Mouse (Mus musculus): ENCODE measurements at regions not wholly inside any gene's neighbourhood (a gene's known extent, or its start where the extent isn't known, plus 50 kb on each side); places are given as distances from the start of the nearest gene placed in this dataset.
A peak's percentile ranks its signal among the peaks of the same experiment; 100 is the strongest.

- H3K36me3 ChIP-seq (ENCODE audit: control insufficient read depth, insufficient read depth, low read length) = no peaks in the 10 kb centered on the region
- no peak overlapping the region for H3K9ac ChIP-seq (ENCODE audit: low read depth, low read length)
- H3K27me3 ChIP-seq (replicated peaks; ENCODE audit: control insufficient read depth, insufficient read depth, low read length) = no peaks in the 10 kb centered on the region
- 98% methylated on average over 8 of the region's 8 CpGs for WGBS
- H3K4me1 ChIP-seq (ENCODE audit: control insufficient read depth, insufficient read depth, low read depth, low read length) = peaks cover 13% of the 10 kb centered on the region
- H3K9me3 ChIP-seq (ENCODE audit: control insufficient read depth, low read length) = no peaks in the 10 kb centered on the region
- no peak overlapping the region for H3K27ac ChIP-seq (ENCODE audit: low read depth, low read length)
- H3K4me2 ChIP-seq (ENCODE audit: low read length) = no peak overlapping the region
- no peak for ATAC-seq
- H3K4me3 ChIP-seq (ENCODE audit: low read length) = no peak overlapping the region
These were observed 100.1 kb upstream of the Ret start for GRCm38 (mm10) chr6:118297576-118297975.

GRCm38 (mm10) chr6:118293986-118294385 is 96.5 kb upstream of the Ret start:
- H3K27me3 ChIP-seq (replicated peaks; ENCODE audit: control insufficient read depth, insufficient read depth, low read length) = no peaks in the 10 kb centered on the region
- no peak overlapping the region for H3K4me2 ChIP-seq (ENCODE audit: low read length)
- no peaks in the 10 kb centered on the region for H3K36me3 ChIP-seq (ENCODE audit: control insufficient read depth, insufficient read depth, low read length)
- no peak overlapping the region for H3K9ac ChIP-seq (ENCODE audit: low read depth, low read length)
- ATAC-seq = no peak
- no peak overlapping the region for H3K27ac ChIP-seq (ENCODE audit: low read depth, low read length)
- no peaks in the 10 kb centered on the region for H3K9me3 ChIP-seq (ENCODE audit: control insufficient read depth, low read length)
- H3K4me3 ChIP-seq (ENCODE audit: low read length) = no peak overlapping the region
- 76% methylated on average over 2 of the region's 2 CpGs for WGBS
- no peaks in the 10 kb centered on the region for H3K4me1 ChIP-seq (ENCODE audit: control insufficient read depth, insufficient read depth, low read depth, low read length)

GRCm38 (mm10) chr6:118292928-118293327 is 95.4 kb upstream of the Ret start:
- no peaks in the 10 kb centered on the region for H3K9me3 ChIP-seq (ENCODE audit: control insufficient read depth, low read length)
- no peak overlapping the region for H3K27ac ChIP-seq (ENCODE audit: low read depth, low read length)
- no peak overlapping the region for H3K4me3 ChIP-seq (ENCODE audit: low read length)
- WGBS = 54% methylated on average over 2 of the region's 2 CpGs
- H3K4me2 ChIP-seq (ENCODE audit: low read length) = no peak overlapping the region
- H3K27me3 ChIP-seq (replicated peaks; ENCODE audit: control insufficient read depth, insufficient read depth, low read length) = no peaks in the 10 kb centered on the region
- H3K36me3 ChIP-seq (ENCODE audit: control insufficient read depth, insufficient read depth, low read length) = no peaks in the 10 kb centered on the region
- ATAC-seq = no peak
- no peak overlapping the region for H3K9ac ChIP-seq (ENCODE audit: low read depth, low read length)
- H3K4me1 ChIP-seq (ENCODE audit: control insufficient read depth, insufficient read depth, low read depth, low read length) = no peaks in the 10 kb centered on the region

GRCm38 (mm10) chr6:118292272-118292671 is 94.8 kb upstream of the Ret start:
- no peaks in the 10 kb centered on the region for H3K9me3 ChIP-seq (ENCODE audit: control insufficient read depth, low read length)
- ATAC-seq = no peak
- H3K4me3 ChIP-seq (ENCODE audit: low read length) = no peak overlapping the region
- WGBS = 74% methylated on average over 2 of the region's 2 CpGs
- H3K4me2 ChIP-seq (ENCODE audit: low read length) = no peak overlapping the region
- H3K27me3 ChIP-seq (replicated peaks; ENCODE audit: control insufficient read depth, insufficient read depth, low read length) = no peaks in the 10 kb centered on the region
- H3K27ac ChIP-seq (ENCODE audit: low read depth, low read length) = no peak overlapping the region
- no peak overlapping the region for H3K9ac ChIP-seq (ENCODE audit: low read depth, low read length)
- H3K36me3 ChIP-seq (ENCODE audit: control insufficient read depth, insufficient read depth, low read length) = no peaks in the 10 kb centered on the region
- no peaks in the 10 kb centered on the region for H3K4me1 ChIP-seq (ENCODE audit: control insufficient read depth, insufficient read depth, low read depth, low read length)

GRCm38 (mm10) chr6:118291426-118291825 is 93.9 kb upstream of the Ret start:
- H3K27me3 ChIP-seq (replicated peaks; ENCODE audit: control insufficient read depth, insufficient read depth, low read length) = no peaks in the 10 kb centered on the region

GRCm38 (mm10) chr6:118285246-118285645 is 87.7 kb upstream of the Ret start:
- Histone ChIP-seq H3K4me1 (ENCODE audit: control insufficient read depth, insufficient read depth, low read depth, low read length) (no peaks in the 10 kb centered on the region), H3K27me3 (replicated peaks; ENCODE audit: control insufficient read depth, insufficient read depth, low read length) (no peaks in the 10 kb centered on the region), H3K9ac (ENCODE audit: low read depth, low read length) (no peak overlapping the region), H3K27ac (ENCODE audit: low read depth, low read length) (no peak overlapping the region), H3K4me2 (ENCODE audit: low read length) (no peak overlapping the region), H3K9me3 (ENCODE audit: control insufficient read depth, low read length) (no peaks in the 10 kb centered on the region), H3K4me3 (ENCODE audit: low read length) (no peak overlapping the region), H3K36me3 (ENCODE audit: control insufficient read depth, insufficient read depth, low read length) (no peaks in the 10 kb centered on the region)
- ATAC-seq = no peak
- 75% methylated on average over 7 of the region's 7 CpGs for WGBS

More at GRCm38 (mm10) chr6:118291426-118291825, 93.9 kb upstream of the Ret start:
- Histone ChIP-seq H3K4me1 (ENCODE audit: control insufficient read depth, insufficient read depth, low read depth, low read length) (no peaks in the 10 kb centered on the region), H3K36me3 (ENCODE audit: control insufficient read depth, insufficient read depth, low read length) (no peaks in the 10 kb centered on the region), H3K9me3 (ENCODE audit: control insufficient read depth, low read length) (no peaks in the 10 kb centered on the region), H3K4me2 (ENCODE audit: low read length) (no peak overlapping the region), H3K4me3 (ENCODE audit: low read length) (no peak overlapping the region), H3K9ac (ENCODE audit: low read depth, low read length) (no peak overlapping the region), H3K27ac (ENCODE audit: low read depth, low read length) (no peak overlapping the region)
- ATAC-seq = no peak
- WGBS = 71% methylated on average over 2 of the region's 2 CpGs

- no peaks in the 10 kb centered on the region for H3K9me3 ChIP-seq (ENCODE audit: control insufficient read depth, low read length)
- peak; percentile 50; the same call in 1 of the 2 replicates for ATAC-seq
- no peak overlapping the region for H3K27ac ChIP-seq (ENCODE audit: low read depth, low read length)
- no peak overlapping the region for H3K4me3 ChIP-seq (ENCODE audit: low read length)
- H3K36me3 ChIP-seq (ENCODE audit: control insufficient read depth, insufficient read depth, low read length) = no peaks in the 10 kb centered on the region
- no peaks in the 10 kb centered on the region for H3K27me3 ChIP-seq (replicated peaks; ENCODE audit: control insufficient read depth, insufficient read depth, low read length)
- 88% methylated on average over 13 of the region's 13 CpGs for WGBS
- H3K4me2 ChIP-seq (ENCODE audit: low read length) = no peak overlapping the region
- no peaks in the 10 kb centered on the region for H3K4me1 ChIP-seq (ENCODE audit: control insufficient read depth, insufficient read depth, low read depth, low read length)
- H3K9ac ChIP-seq (ENCODE audit: low read depth, low read length) = no peak overlapping the region
These were observed 86.5 kb upstream of the Ret start for GRCm38 (mm10) chr6:118283949-118284568.

- Histone ChIP-seq H3K27ac (ENCODE audit: low read depth, low read length) (no peak overlapping the region), H3K4me2 (ENCODE audit: low read length) (no peak overlapping the region), H3K4me1 (ENCODE audit: control insufficient read depth, insufficient read depth, low read depth, low read length) (no peaks in the 10 kb centered on the region), H3K27me3 (replicated peaks; ENCODE audit: control insufficient read depth, insufficient read depth, low read length) (no peaks in the 10 kb centered on the region), H3K36me3 (ENCODE audit: control insufficient read depth, insufficient read depth, low read length) (no peaks in the 10 kb centered on the region), H3K9ac (ENCODE audit: low read depth, low read length) (no peak overlapping the region), H3K9me3 (ENCODE audit: control insufficient read depth, low read length) (no peaks in the 10 kb centered on the region), H3K4me3 (ENCODE audit: low read length) (no peak overlapping the region)
- 14% methylated on average over 6 of the region's 6 CpGs for WGBS
- ATAC-seq = no peak
These were observed 66.4 kb upstream of the Ret start for GRCm38 (mm10) chr6:118263951-118264350.

- Histone ChIP-seq H3K4me3 (ENCODE audit: low read length) (no peak overlapping the region), H3K4me2 (ENCODE audit: low read length) (no peak overlapping the region), H3K4me1 (ENCODE audit: control insufficient read depth, insufficient read depth, low read depth, low read length) (no peaks in the 10 kb centered on the region), H3K27ac (ENCODE audit: low read depth, low read length) (no peak overlapping the region), H3K9ac (ENCODE audit: low read depth, low read length) (no peak overlapping the region), H3K36me3 (ENCODE audit: control insufficient read depth, insufficient read depth, low read length) (no peaks in the 10 kb centered on the region), H3K27me3 (replicated peaks; ENCODE audit: control insufficient read depth, insufficient read depth, low read length) (no peaks in the 10 kb centered on the region), H3K9me3 (ENCODE audit: control insufficient read depth, low read length) (no peaks in the 10 kb centered on the region)
- ATAC-seq = no peak
- WGBS = 81% methylated on average over 5 of the region's 5 CpGs
These were observed 62.4 kb upstream of the Ret start for GRCm38 (mm10) chr6:118259881-118260280.

GRCm38 (mm10) chr6:118254871-118255270 is 57.4 kb upstream of the Ret start:
- Histone ChIP-seq H3K4me2 (ENCODE audit: low read length) (no peak overlapping the region), H3K9ac (ENCODE audit: low read depth, low read length) (no peak overlapping the region), H3K4me3 (ENCODE audit: low read length) (no peak overlapping the region), H3K9me3 (ENCODE audit: control insufficient read depth, low read length) (no peaks in the 10 kb centered on the region), H3K36me3 (ENCODE audit: control insufficient read depth, insufficient read depth, low read length) (no peaks in the 10 kb centered on the region), H3K27ac (ENCODE audit: low read depth, low read length) (no peak overlapping the region), H3K27me3 (replicated peaks; ENCODE audit: control insufficient read depth, insufficient read depth, low read length) (no peaks in the 10 kb centered on the region), H3K4me1 (ENCODE audit: control insufficient read depth, insufficient read depth, low read depth, low read length) (no peaks in the 10 kb centered on the region)
- ATAC-seq = no peak
- WGBS = 76% methylated on average over 5 of the region's 5 CpGs

Measured in hindbrain, embryonic 16.5 days (tissue).